Mouse (Mus musculus) liver, adult 2 months (tissue): ENCODE results near the gene Nipa2. TPM values are rescaled to one million over a fixed set of nuclear protein-coding genes. Genes with fewer than 3 reads are reported as not detected.

ENCODE experiments used
- DNase-seq: peaks from one replicate; pipeline ENCODE4 v3.0.0-alpha.2; 2011; ENCODE audit warnings: low read depth, low spot score; ENCODE audit errors: extremely low read depth
- H3K27ac ChIP-seq: fragments of 200-500 bp; replicated peaks from 2 replicates; pipeline ENCODE4 v1.5.1; 2012; ENCODE audit warnings: low read depth, mild to moderate bottlenecking, control low read depth, inconsistent platforms, low read length; ENCODE audit not compliant: insufficient read depth
- H3K27me3 ChIP-seq: fragments of 200-500 bp; 2 replicates; pipeline ENCODE4 v1.6.1; 2012; ENCODE audit warnings: mild to moderate bottlenecking, moderate library complexity, low read length, inconsistent platforms; ENCODE audit not compliant: control insufficient read depth, insufficient read depth
- H3K36me3 ChIP-seq: fragments of 200-500 bp; 2 replicates; pipeline ENCODE4 v1.6.1; 2012; ENCODE audit warnings: low read length, inconsistent platforms; ENCODE audit not compliant: control insufficient read depth, insufficient read depth
- H3K4me1 ChIP-seq: fragments of 200-500 bp; 2 replicates; pipeline ENCODE4 v1.6.1; 2011; ENCODE audit warnings: low read length; ENCODE audit not compliant: control insufficient read depth, insufficient read depth
- H3K4me3 ChIP-seq: fragments of 200-500 bp; 2 replicates; pipeline ENCODE4 v1.5.1; 2011; ENCODE audit warnings: low read depth, mild to moderate bottlenecking, control low read depth, low read length, moderate library complexity; ENCODE audit not compliant: insufficient read depth
- H3K79me2 ChIP-seq: fragments of 200-500 bp; 2 replicates; pipeline ENCODE4 v1.6.1; 2012; ENCODE audit warnings: inconsistent platforms, mild to moderate bottlenecking, low read length, moderate library complexity; ENCODE audit not compliant: control insufficient read depth, insufficient read depth
- H3K9ac ChIP-seq: fragments of 200-500 bp; 2 replicates; pipeline ENCODE4 v1.6.1; 2012; ENCODE audit warnings: low read depth, mild to moderate bottlenecking, control low read depth, inconsistent platforms, low read length
- CTCF ChIP-seq: fragments of 200-500 bp; IDR thresholded peaks from 2 replicates; pipeline ENCODE4 v1.5.1; 2011; ENCODE audit warnings: low read depth, low read length, control low read depth
- POLR2A ChIP-seq: fragments of 200-500 bp; IDR thresholded peaks from 2 replicates; pipeline ENCODE4 v1.6.1; 2011; ENCODE audit warnings: low read length, control low read depth; ENCODE audit not compliant: insufficient read depth; ENCODE audit errors: extremely low read depth
- WGBS: fragments of 180-500 bp; shearing (Covaris S2); methylation state at CpG from one replicate; pipeline ENCODE4 v1.1.7; 2018; 5-methylcytosine and 5-hydroxymethylcytosine counted together
- polyA plus RNA-seq: library from polyadenylated mRNA; depleted of rRNA; stranded (reverse); fragments of >200 nt; gene quantifications from 2 replicates; pipeline ENCODE4 v1.2.3, GENCODE M21; 2012; rRNA removed
- total RNA-seq: library from RNA; depleted of rRNA; stranded (reverse); fragments of >200 nt; gene quantifications from 2 replicates; pipeline ENCODE4 v1.2.3, GENCODE M21; 2014; rRNA removed

Nipa2 gene
- total and polyA plus RNA-seq, 2 experiments, result 7.2 to 17.8 TPM

DNA sequence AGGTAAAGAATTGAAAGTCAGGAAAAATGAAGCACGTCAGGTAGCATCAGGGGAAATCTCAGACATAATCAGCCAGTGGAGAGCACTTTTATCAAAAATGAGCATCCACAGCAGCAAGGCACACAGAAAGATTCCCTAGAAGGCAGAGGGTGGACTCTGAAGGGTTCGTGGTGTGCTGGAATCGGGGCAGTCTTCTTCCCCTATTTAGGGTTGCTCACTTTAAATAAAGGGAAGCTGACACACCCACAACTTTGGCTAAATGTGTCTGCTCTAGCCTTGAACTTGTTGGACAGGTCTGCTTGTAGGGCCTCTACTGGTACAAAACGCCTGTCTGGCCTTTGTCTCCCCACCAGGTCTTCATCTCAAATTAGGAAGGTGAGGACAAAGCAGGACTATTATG, 73.7 kb downstream of the Nipa2 start:
- H3K27me3 ChIP-seq, result no peaks in the 10 kb centered on the region
- H3K9ac ChIP-seq, result no peak overlapping the region
- DNase-seq, result no peak
- 89% methylated on average over 4 of the region's 4 CpGs for WGBS
- H3K4me1 ChIP-seq, result no peaks in the 10 kb centered on the region
- H3K79me2 ChIP-seq, result no peaks in the 10 kb centered on the region
- H3K4me3 ChIP-seq, result no peak overlapping the region
- peaks cover 35% of the 10 kb centered on the region for H3K36me3 ChIP-seq
- H3K27ac ChIP-seq, result no peak overlapping the region
- TF ChIP-seq CTCF (no peak), POLR2A (no peak)

Other genes starting within 250 kb of the Nipa2 start
- gene Siglech, start 194.3 kb downstream of the Nipa2 start, total RNA-seq, result 0.28 and 0.54 TPM in 2 replicates
- 0.52 and 0.93 TPM in 2 replicates for gene Siglech, start 194.3 kb downstream of the Nipa2 start, polyA plus RNA-seq
- 3.6 and 5.1 TPM in 2 replicates for gene Tubgcp5, start 168.3 kb downstream of the Nipa2 start, total RNA-seq
- 1.2 and 1.5 TPM in 2 replicates for gene Tubgcp5, start 168.3 kb downstream of the Nipa2 start, polyA plus RNA-seq
- gene Cyfip1, start 120.7 kb downstream of the Nipa2 start, total RNA-seq, result 44.8 and 45.0 TPM in 2 replicates
- 14.0 and 17.3 TPM in 2 replicates for gene Cyfip1, start 120.7 kb downstream of the Nipa2 start, polyA plus RNA-seq
- gene Nipa1, start 57.5 kb upstream of the Nipa2 start, total RNA-seq, result 1.9 and 2.9 TPM in 2 replicates
- gene Nipa1, start 57.5 kb upstream of the Nipa2 start, polyA plus RNA-seq, result 0.98 and 1.1 TPM in 2 replicates
- gene Herc2, start 87.7 kb upstream of the Nipa2 start, total RNA-seq, result 15.9 and 19.1 TPM in 2 replicates
- 7.9 and 9.8 TPM in 2 replicates for gene Herc2, start 87.7 kb upstream of the Nipa2 start, polyA plus RNA-seq